Mouse (Mus musculus): ENCODE results near the gene Enam.
A peak's percentile ranks its signal among the peaks of the same experiment; 100 is the strongest.
"Not testable (repeated sequence)": the region's sequence is repeated elsewhere in the genome, so short reads cannot be mapped to it uniquely, and the experiment has no call there.

Gene Enam

GRCm38 (mm10) chr5:88487675-88488074 is at the start of gene Enam:
TSS of gene Enam (plus strand) at chr5:88487975.
- DNase-seq = no peak

- no peak for DNase-seq
These were observed 32.1 kb upstream of the Enam start, which contains the start of gene Ambn for GRCm38 (mm10) chr5:88455691-88456090. TSS of gene Ambn (plus strand) at chr5:88455991.

- DNase-seq = no peak
These were observed 20.3 kb upstream of the Enam start for GRCm38 (mm10) chr5:88467471-88467870.

- no peak for DNase-seq
These were observed 18.7 kb upstream of the Enam start for GRCm38 (mm10) chr5:88468807-88469704.

GRCm38 (mm10) chr5:88489004-88489403 is 1.2 kb downstream of the Enam start:
- DNase-seq = no peak

- no peak for DNase-seq
These were observed 3.3 kb downstream of the Enam start for GRCm38 (mm10) chr5:88491111-88491510.

GRCm38 (mm10) chr5:88499781-88500180 is 12.0 kb downstream of the Enam start:
- DNase-seq = no peak

- no peak for DNase-seq
These were observed 20.8 kb downstream of the Enam start for GRCm38 (mm10) chr5:88508555-88508954.

- no peak for DNase-seq
These were observed 21.2 kb downstream of the Enam start for GRCm38 (mm10) chr5:88508990-88509389.

GRCm38 (mm10) chr5:88519232-88519631 is 31.5 kb downstream of the Enam start:
- peak; percentile 4 for DNase-seq

- no peak for DNase-seq
These were observed 39.9 kb downstream of the Enam start, which contains the start of gene Jchain for GRCm38 (mm10) chr5:88527657-88528056. TSS of gene Jchain (minus strand) at chr5:88527891.

GRCm38 (mm10) chr5:88530908-88531307 is 43.1 kb downstream of the Enam start:
- no peak for DNase-seq

- DNase-seq = no peak
These were observed 46.9 kb downstream of the Enam start for GRCm38 (mm10) chr5:88534697-88535096.

GRCm38 (mm10) chr5:88540845-88541244 is 53.1 kb downstream of the Enam start:
- DNase-seq = no peak

- DNase-seq = peak; percentile 27
These were observed 55.0 kb downstream of the Enam start for GRCm38 (mm10) chr5:88542651-88543282.

GRCm38 (mm10) chr5:88544411-88544810 is 56.6 kb downstream of the Enam start:
- DNase-seq = not testable (repeated sequence)

- no peak for DNase-seq
These were observed 57.8 kb downstream of the Enam start for GRCm38 (mm10) chr5:88545536-88545935.

GRCm38 (mm10) chr5:88553271-88554085 is 65.7 kb downstream of the Enam start:
- peak; percentile 24 for DNase-seq

GRCm38 (mm10) chr5:88554086-88554886 is 66.5 kb downstream of the Enam start, which contains the start of gene Utp3:
TSS of gene Utp3 (plus strand) at chr5:88554462.
- peak; percentile 95 for DNase-seq
